13 mouse cellular contexts compared by ENCODE assay signal in genomic region chr15:10599413-10599812, GRCm38 (mm10). TPM values are rescaled to one million over a fixed set of nuclear protein-coding genes. Genes with fewer than 3 reads are reported as not detected.
A peak's percentile ranks its signal among the peaks of the same experiment; 100 is the strongest.
DNase-seq lines count a peak whose midpoint lies in the region; ATAC-seq lines count a peak whose summit lies in the region.
"Had no signal": no experiment of that assay in that cellular context is flagged by ENCODE, and none has a peak within 500 bp of the region (broad histone marks: within the 10 kb centered on the region; RNA-seq: fewer than 3 reads in every experiment).

No protein-coding gene starts in this region.

- peak overlapping the region; percentile 5; the same call in 1 of the 2 replicates for H3K4me2 ChIP-seq in heart, embryonic 12.5 days
- H3K4me2 ChIP-seq: liver, embryonic 13.5 days had no signal

- H3K27me3 ChIP-seq in heart, embryonic 12.5 days (replicated peaks): no peaks in the 10 kb centered on the region
- H3K27me3 ChIP-seq: liver, embryonic 13.5 days had no signal

- no peak for DNase-seq in heart, postnatal 36 days
- DNase-seq in A20 (ENCODE audit: low read depth, low spot score): peak; percentile 8
- DNase-seq in brain, adult 2 months (ENCODE audit: low read depth, low spot score): peak; percentile 49
- DNase-seq in induced T-regulatory cell, adult 2 months (ENCODE audit: low read depth): peak; percentile 39
- no peak for DNase-seq in urinary bladder, postnatal 25 days (ENCODE audit: low spot score)
- DNase-seq in thymus, adult 18-20 months: no peak
- no peak for DNase-seq in thymus, postnatal 10 days (ENCODE audit: low spot score in 2 of 2)
- DNase-seq: gastrocnemius, postnatal 10 days; liver, embryonic 13.5 days had no signal

- ATAC-seq in heart, embryonic 12.5 days (ENCODE audit: insufficient number of reproducible peaks, low FRiP score): no peak

- WGBS in heart, embryonic 12.5 days: 65% methylated on average over 7 of the region's 7 CpGs

- no peak overlapping the region for H3K9ac ChIP-seq in heart, embryonic 12.5 days
- H3K9ac ChIP-seq: liver, embryonic 13.5 days had no signal

- no peak overlapping the region for H3K27ac ChIP-seq in heart, embryonic 12.5 days (ENCODE audit: poor library complexity, severe bottlenecking)
- H3K27ac ChIP-seq: layer of hippocampus, adult 2 months; liver, embryonic 13.5 days had no signal

- peaks cover 4% of the 10 kb centered on the region; the same call in 1 of the 2 replicates for H3K9me3 ChIP-seq in heart, embryonic 12.5 days (replicated peaks)
- H3K9me3 ChIP-seq: liver, embryonic 13.5 days had no signal

- intact Hi-C loops in heart, postnatal 36 days (cut with DNase I): no loop called here

- no peak overlapping the region for H3K4me3 ChIP-seq in heart, embryonic 12.5 days
- H3K4me3 ChIP-seq: layer of hippocampus, adult 2 months; liver, embryonic 13.5 days had no signal

- H3K4me1 ChIP-seq in heart, embryonic 12.5 days (replicated peaks): peaks cover 15% of the 10 kb centered on the region

- H3K36me3 ChIP-seq in heart, embryonic 12.5 days: peaks cover 7% of the 10 kb centered on the region; the same call in 1 of the 2 replicates

RNA-seq across cellular contexts. Expression of gene Ttc23l, which starts 40.9 kb away (rescaled TPM):
- not detected in 2 replicates for polyA plus RNA-seq in heart, embryonic 12.5 days (2016; fragmentation: Nextera tagmentation; extraction: Ambion mirVana)
- not detected for total RNA-seq in heart, postnatal 36 days (2021)
- total RNA-seq: gastrocnemius, postnatal 10 days; layer of hippocampus, adult 2 months had no signal
- polyA plus RNA-seq: liver, embryonic 13.5 days; neural tube, embryonic 11.5 days; small intestine, adult 2 months had no signal

Comparison
In these comparisons a context has a peak if more than half of its experiments do, and no peak if none do; other contexts are left out.
1. DNase-seq: peak in A20 (single experiment), brain, adult 2 months (single experiment) and induced T-regulatory cell, adult 2 months (single experiment); none in heart, postnatal 36 days (0 of 2), urinary bladder, postnatal 25 days (single experiment), thymus, adult 18-20 months (0 of 2) and thymus, postnatal 10 days (0 of 2).